Mouse (Mus musculus) hindbrain, embryonic 13.5 days (tissue): ENCODE data around the gene Ddx19b. TPM values are rescaled to one million over a fixed set of nuclear protein-coding genes. Genes with fewer than 3 reads are reported as not detected.
"Not testable (repeated sequence)": the region's sequence is repeated elsewhere in the genome, so short reads cannot be mapped to it uniquely, and the experiment has no call there.

Experiments
- ATAC-seq: fragments of 200-750 bp; cut with Nextera tagmentation; 2 replicates; pipeline ENCODE4 v1.8.0; 2017; ENCODE audit warnings: moderate TSS enrichment; ENCODE audit not compliant: low FRiP score
- H3K27ac ChIP-seq: fragments of 300-500 bp; sonication (generic); 2 replicates; pipeline ENCODE4 v1.5.1; 2015; ENCODE audit warnings: inconsistent platforms, mild to moderate bottlenecking, moderate library complexity
- H3K27me3 ChIP-seq: fragments of 300-500 bp; sonication (generic); 2 replicates; pipeline ENCODE4 v1.6.1; 2015; ENCODE audit warnings: mild to moderate bottlenecking, inconsistent platforms
- H3K36me3 ChIP-seq: fragments of 300-500 bp; sonication (generic); 2 replicates; pipeline ENCODE4 v1.6.1; 2015; ENCODE audit warnings: mild to moderate bottlenecking, inconsistent platforms
- H3K4me1 ChIP-seq: fragments of 300-500 bp; sonication (generic); replicated peaks from 2 replicates; pipeline ENCODE4 v1.6.1; 2015; ENCODE audit warnings: inconsistent platforms
- H3K4me2 ChIP-seq: fragments of 300-500 bp; sonication (generic); 2 replicates; pipeline ENCODE4 v1.6.1; 2015; ENCODE audit warnings: inconsistent platforms, mild to moderate bottlenecking, moderate library complexity
- H3K4me3 ChIP-seq: fragments of 300-500 bp; sonication (generic); 2 replicates; pipeline ENCODE4 v1.5.1; 2015; ENCODE audit warnings: mild to moderate bottlenecking, inconsistent platforms
- H3K9ac ChIP-seq: fragments of 300-500 bp; sonication (generic); 2 replicates; pipeline ENCODE4 v1.6.1; 2015; ENCODE audit warnings: mild to moderate bottlenecking, inconsistent platforms
- H3K9me3 ChIP-seq: fragments of 300-500 bp; sonication (generic); 2 replicates; pipeline ENCODE4 v1.6.1; 2016; ENCODE audit warnings: inconsistent platforms
- WGBS: fragments of 180-500 bp; shearing (Covaris S2); methylation state at CpG from one replicate; pipeline ENCODE4 v1.1.7; 2015; 5-methylcytosine and 5-hydroxymethylcytosine counted together
- polyA plus RNA-seq: library from polyadenylated mRNA; unstranded; fragments of >200 nt; fragmentation: Nextera tagmentation; extraction: Ambion mirVana; gene quantifications from 2 replicates; pipeline ENCODE4 v1.2.1, GENCODE M21; 2015

Gene Ddx19b
- 7.6 and 7.9 TPM in 2 replicates for polyA plus RNA-seq

DNA sequence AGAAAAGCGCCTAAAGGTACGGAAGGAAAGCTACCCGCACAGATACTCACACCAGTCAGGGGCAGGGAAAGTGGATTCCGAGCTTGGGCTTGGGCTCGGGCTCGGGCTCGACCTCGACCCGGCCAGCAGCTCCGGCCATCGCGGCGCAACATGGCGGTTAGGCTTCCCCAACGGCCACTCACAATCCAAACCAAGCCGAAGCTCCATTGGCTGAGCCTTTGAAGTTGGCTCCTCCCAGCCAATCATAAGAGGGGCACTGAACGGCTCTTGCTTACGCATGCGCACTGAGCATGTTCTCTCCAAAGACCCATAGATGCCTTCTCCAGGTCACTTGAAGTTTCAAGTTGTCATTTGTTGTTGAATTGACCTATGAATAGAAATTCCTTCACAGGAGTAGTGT lies at the start of gene Ddx19b:
Gene Ddx19b, minus strand, starts transcription at position 180 of the 400 bp plus-strand sequence.
- Histone ChIP-seq H3K4me2 (no peak within 1 kb of the TSS), H3K9me3 (no peaks in the 10 kb centered on the region), H3K4me1 (peaks cover 32% of the 10 kb centered on the region), H3K4me3 (no peak within 1 kb of the TSS), H3K27ac (no peak within 1 kb of the TSS), H3K36me3 (peaks cover 6% of the 10 kb centered on the region), H3K9ac (no peak within 1 kb of the TSS), H3K27me3 (peaks cover 22% of the 10 kb centered on the region)
- 96% methylated on average over 19 of the region's 19 CpGs for WGBS
- no peak for ATAC-seq

GRCm38 (mm10) chr8:111079861-111080271 lies 48.3 kb upstream of the Ddx19b start:
- Histone ChIP-seq H3K9ac (no peak overlapping the region), H3K36me3 (no peaks in the 10 kb centered on the region), H3K4me2 (no peak overlapping the region), H3K27ac (no peak overlapping the region), H3K27me3 (no peaks in the 10 kb centered on the region), H3K4me3 (no peak overlapping the region), H3K9me3 (no peaks in the 10 kb centered on the region), H3K4me1 (peaks cover 10% of the 10 kb centered on the region)
- 40% methylated on average over 6 of the region's 6 CpGs for WGBS
- no peak for ATAC-seq

DNA sequence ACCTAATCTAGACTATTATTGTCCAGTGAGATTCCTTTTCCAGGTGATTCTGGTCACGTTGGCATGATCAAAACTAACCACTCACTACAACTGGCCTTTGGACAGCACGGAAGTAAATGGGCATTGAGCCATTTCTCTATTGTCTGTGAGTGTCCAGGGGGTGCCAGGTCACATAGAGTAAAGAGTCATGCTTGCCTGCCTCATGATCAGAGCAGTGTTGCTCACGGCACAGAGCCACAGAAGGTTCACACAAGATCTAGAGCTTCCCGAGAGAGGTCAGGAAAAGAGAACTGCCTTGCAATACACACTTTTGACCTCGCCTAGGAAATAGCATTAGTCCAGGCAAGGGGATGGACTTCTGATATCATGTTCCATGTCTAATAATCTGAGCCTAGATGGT lies 47.9 kb upstream of the Ddx19b start:
- H3K4me2 ChIP-seq: no peak overlapping the region
- no peaks in the 10 kb centered on the region for H3K27me3 ChIP-seq
- no peak overlapping the region for H3K9ac ChIP-seq
- peaks cover 10% of the 10 kb centered on the region for H3K4me1 ChIP-seq
- no peaks in the 10 kb centered on the region for H3K9me3 ChIP-seq
- WGBS: 63% methylated on average over 5 of the region's 5 CpGs
- H3K36me3 ChIP-seq: no peaks in the 10 kb centered on the region
- ATAC-seq: no peak
- no peak overlapping the region for H3K27ac ChIP-seq
- no peak overlapping the region for H3K4me3 ChIP-seq

DNA sequence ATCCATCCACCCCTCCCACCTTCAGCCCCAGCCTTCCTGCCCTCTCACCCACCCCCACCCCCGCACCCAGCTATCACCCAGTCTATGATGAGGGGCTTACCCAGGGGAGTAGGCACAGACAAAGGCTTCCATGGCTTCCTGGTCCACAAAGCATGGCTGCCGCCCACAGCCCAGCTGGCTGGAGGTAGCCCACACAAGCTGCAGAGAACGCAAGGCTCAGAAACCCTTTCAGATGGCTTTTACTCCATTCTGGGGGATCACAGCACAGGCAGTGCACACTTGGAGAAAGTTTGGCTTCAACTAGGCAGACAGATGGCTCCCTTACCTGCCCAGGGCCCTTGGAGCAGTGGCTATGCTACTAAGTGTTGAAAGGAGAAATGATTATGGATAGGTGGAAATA lies 44.4 kb upstream of the Ddx19b start:
- Histone ChIP-seq H3K9ac (no peak overlapping the region), H3K4me1 (no peaks in the 10 kb centered on the region), H3K4me2 (no peak overlapping the region), H3K4me3 (no peak overlapping the region), H3K27me3 (no peaks in the 10 kb centered on the region), H3K27ac (no peak overlapping the region), H3K36me3 (no peaks in the 10 kb centered on the region), H3K9me3 (no peaks in the 10 kb centered on the region)
- no peak for ATAC-seq
- 77% methylated on average over 3 of the region's 3 CpGs for WGBS

- not testable (repeated sequence) for H3K4me2 ChIP-seq, ATAC-seq, H3K4me3 ChIP-seq, H3K27me3 ChIP-seq, H3K9me3 ChIP-seq, H3K9ac ChIP-seq, H3K4me1 ChIP-seq, H3K27ac ChIP-seq, H3K36me3 ChIP-seq
- WGBS: 89% methylated on average over 9 of the region's 9 CpGs
These were observed 37.1 kb upstream of the Ddx19b start for GRCm38 (mm10) chr8:111068660-111069059.

DNA sequence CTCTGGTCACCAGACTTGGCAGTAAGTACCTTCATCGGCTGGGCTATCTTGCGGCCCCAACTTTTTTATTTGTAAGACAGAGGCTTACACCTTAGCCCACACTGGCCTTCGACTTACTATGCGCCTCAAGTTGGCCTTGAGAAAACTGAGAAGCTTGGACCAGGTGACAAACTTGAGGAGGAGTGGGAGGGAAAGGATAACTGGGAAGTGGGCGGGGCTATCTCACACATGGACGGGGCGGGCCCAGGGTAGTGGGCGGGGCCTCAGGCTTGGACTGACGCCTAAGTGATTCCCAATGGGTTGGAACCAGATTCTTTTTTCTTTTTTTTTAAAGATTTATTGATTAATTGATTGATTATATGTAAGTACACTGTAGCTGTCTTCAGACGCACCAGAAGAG lies 35.9 kb upstream of the Ddx19b start:
- WGBS: 28% methylated on average over 10 of the region's 10 CpGs
- H3K4me3 ChIP-seq: no peak overlapping the region
- ATAC-seq: no peak

DNA sequence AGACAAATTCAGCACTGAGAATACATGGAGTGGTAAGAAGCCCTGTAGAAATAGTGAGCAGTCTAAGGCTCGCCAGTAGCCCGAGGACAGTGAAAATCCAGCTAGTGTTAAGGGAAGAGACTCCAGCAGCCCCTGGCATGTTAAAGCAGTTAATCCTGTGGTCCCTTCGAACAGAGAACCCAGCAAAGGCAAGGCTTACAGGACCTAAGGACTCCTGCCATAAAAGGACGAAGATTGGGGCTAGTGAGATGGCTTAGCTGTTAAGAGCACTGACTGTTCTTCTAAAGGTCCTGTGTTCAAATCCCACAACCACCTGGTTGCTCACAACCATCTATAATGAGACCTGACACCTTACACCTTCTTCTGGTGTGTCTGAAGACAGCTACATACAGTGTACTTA lies 34.8 kb upstream of the Ddx19b start:
- no peaks in the 10 kb centered on the region for H3K9me3 ChIP-seq
- whole genome bisulfite sequencing: 73% methylated on average over 4 of the region's 4 CpGs
- peaks cover 10% of the 10 kb centered on the region for H3K4me1 ChIP-seq
- H3K27ac ChIP-seq: no peak overlapping the region
- no peaks in the 10 kb centered on the region for H3K36me3 ChIP-seq
- H3K4me2 ChIP-seq: no peak overlapping the region
- H3K4me3 ChIP-seq: no peak overlapping the region
- peaks cover 4% of the 10 kb centered on the region; the same call in 1 of the 2 replicates for H3K27me3 ChIP-seq
- no peak for ATAC-seq
- H3K9ac ChIP-seq: no peak overlapping the region

More for the DNA sequence above, 35.9 kb upstream of the Ddx19b start:
- H3K4me2 ChIP-seq: no peak overlapping the region
- H3K27ac ChIP-seq: no peak overlapping the region
- H3K9ac ChIP-seq: no peak overlapping the region
- H3K4me1 ChIP-seq: peaks cover 7% of the 10 kb centered on the region; the same call in 1 of the 2 replicates
- no peaks in the 10 kb centered on the region for H3K36me3 ChIP-seq
- no peaks in the 10 kb centered on the region for H3K9me3 ChIP-seq
- peaks cover 4% of the 10 kb centered on the region; the same call in 1 of the 2 replicates for H3K27me3 ChIP-seq

- peak overlapping the region; percentile 77 for H3K4me2 ChIP-seq
- peaks cover 4% of the 10 kb centered on the region; the same call in 1 of the 2 replicates for H3K27me3 ChIP-seq
- 45% methylated on average over 2 of the region's 2 CpGs for WGBS
- no peak for ATAC-seq
- peak overlapping the region; percentile 71; the same call in 1 of the 2 replicates for H3K4me3 ChIP-seq
- peaks cover 24% of the 10 kb centered on the region for H3K4me1 ChIP-seq
- no peak overlapping the region for H3K9ac ChIP-seq
- H3K36me3 ChIP-seq: peaks cover 5% of the 10 kb centered on the region; the same call in 1 of the 2 replicates
- H3K27ac ChIP-seq: no peak overlapping the region
- H3K9me3 ChIP-seq: no peaks in the 10 kb centered on the region
These were observed 31.3 kb upstream of the Ddx19b start for GRCm38 (mm10) chr8:111062893-111063292.

GRCm38 (mm10) chr8:111062072-111062757 lies 30.7 kb upstream of the Ddx19b start:
- Histone ChIP-seq H3K27me3 (peaks cover 4% of the 10 kb centered on the region; the same call in 1 of the 2 replicates), H3K4me1 (peaks cover 30% of the 10 kb centered on the region), H3K4me3 (peak overlapping the region; percentile 71), H3K4me2 (peak overlapping the region; percentile 77), H3K27ac (peak overlapping the region; percentile 87), H3K9me3 (no peaks in the 10 kb centered on the region), H3K36me3 (peaks cover 8% of the 10 kb centered on the region; the same call in 1 of the 2 replicates), H3K9ac (peak overlapping the region; percentile 80)
- ATAC-seq: peak; percentile 90
- WGBS: under 1% methylated on average over 27 of the region's 27 CpGs

DNA sequence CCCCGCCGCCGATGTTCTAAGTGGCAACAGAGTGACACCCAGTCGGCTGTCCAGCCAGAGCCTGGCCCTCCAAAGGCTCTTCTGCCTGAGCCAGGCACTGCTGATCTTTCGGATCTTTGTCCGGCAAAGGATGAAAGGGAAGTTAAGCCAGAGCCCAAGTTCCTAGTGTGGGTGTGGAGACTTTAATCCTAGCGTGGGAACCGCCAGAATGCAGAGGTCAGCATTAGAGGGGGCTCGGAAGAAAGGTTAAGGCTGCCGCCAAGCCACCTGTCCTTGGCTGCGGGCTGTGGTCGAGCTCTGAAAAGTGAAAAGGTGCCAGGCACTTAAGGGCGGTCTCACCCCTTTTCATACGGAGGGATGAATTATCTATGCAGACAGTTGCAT lies 30.1 kb upstream of the Ddx19b start:
- H3K9ac ChIP-seq: peak overlapping the region; percentile 80
- H3K27me3 ChIP-seq: no peaks in the 10 kb centered on the region; the same call in 1 of the 2 replicates
- peak; percentile 14; the same call in 1 of the 2 replicates for ATAC-seq
- H3K4me3 ChIP-seq: peak overlapping the region; percentile 71
- H3K4me2 ChIP-seq: peak overlapping the region; percentile 77
- peaks cover 8% of the 10 kb centered on the region; the same call in 1 of the 2 replicates for H3K36me3 ChIP-seq
- peak overlapping the region; percentile 87 for H3K27ac ChIP-seq
- H3K4me1 ChIP-seq: peaks cover 36% of the 10 kb centered on the region
- WGBS: under 1% methylated on average over 14 of the region's 14 CpGs
- H3K9me3 ChIP-seq: no peaks in the 10 kb centered on the region

- ATAC-seq: no peak
- Histone ChIP-seq H3K27me3 (no peaks in the 10 kb centered on the region), H3K9me3 (no peaks in the 10 kb centered on the region), H3K36me3 (peaks cover 23% of the 10 kb centered on the region), H3K27ac (no peak overlapping the region), H3K4me1 (peaks cover 36% of the 10 kb centered on the region), H3K4me2 (no peak overlapping the region), H3K4me3 (no peak overlapping the region), H3K9ac (no peak overlapping the region)
- WGBS: 73% methylated on average over 2 of the region's 2 CpGs
These were observed 27.5 kb upstream of the Ddx19b start for GRCm38 (mm10) chr8:111058946-111059572.

DNA sequence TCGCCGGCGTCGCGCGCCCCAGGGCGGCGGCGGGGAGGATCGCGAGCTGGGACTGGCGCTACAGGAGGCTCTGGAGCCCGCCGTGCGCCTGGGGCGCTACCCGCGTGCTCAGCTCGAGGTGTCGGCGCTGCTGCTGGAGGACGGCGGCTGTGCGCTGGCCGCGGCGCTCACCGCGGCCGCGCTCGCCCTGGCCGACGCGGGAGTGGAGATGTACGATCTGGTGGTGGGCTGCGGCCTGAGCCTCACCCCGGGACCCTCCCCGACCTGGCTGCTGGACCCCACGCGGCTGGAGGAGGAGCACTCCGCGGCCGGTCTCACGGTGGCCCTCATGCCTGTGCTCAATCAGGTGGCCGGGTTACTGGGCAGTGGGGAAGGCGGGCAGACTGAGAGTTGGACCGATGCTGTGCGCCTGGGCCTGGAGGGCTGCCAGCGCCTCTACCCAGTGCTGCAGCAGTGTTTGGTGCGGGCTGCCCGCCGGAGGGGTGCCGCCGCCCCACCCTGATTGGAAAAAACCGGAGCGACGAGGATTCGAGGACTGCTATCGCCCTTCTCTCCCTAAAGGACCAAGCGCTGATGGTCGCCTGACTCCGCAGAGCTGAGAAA lies 25.2 kb upstream of the Ddx19b start:
- peak overlapping the region; percentile 100 for H3K4me2 ChIP-seq
- H3K36me3 ChIP-seq: peaks cover 46% of the 10 kb centered on the region
- H3K9ac ChIP-seq: peak overlapping the region; percentile 93
- peak overlapping the region; percentile 83 for H3K27ac ChIP-seq
- peak; percentile 57; the same call in 1 of the 2 replicates for ATAC-seq
- H3K4me1 ChIP-seq: peaks cover 29% of the 10 kb centered on the region
- H3K9me3 ChIP-seq: no peaks in the 10 kb centered on the region
- WGBS: under 1% methylated on average over 47 of the region's 63 CpGs
- H3K4me3 ChIP-seq: peak overlapping the region; percentile 98
- no peaks in the 10 kb centered on the region for H3K27me3 ChIP-seq
